Mouse (Mus musculus) c-Kit-negative CD71-positive TER-119-positive erythroid progenitor cells, embryonic 14.5 days (primary cell): ENCODE results near the gene Reep3.

Source experiments
- DNase-seq: peaks from one replicate; pipeline ENCODE4 v3.0.0-alpha.2; 2013; ENCODE audit warnings: low read depth, low spot score

Gene Reep3

GRCm38 (mm10) chr10:67052429-67052828 lies 44.3 kb downstream of the Reep3 start:
- no peak for DNase-seq

DNA sequence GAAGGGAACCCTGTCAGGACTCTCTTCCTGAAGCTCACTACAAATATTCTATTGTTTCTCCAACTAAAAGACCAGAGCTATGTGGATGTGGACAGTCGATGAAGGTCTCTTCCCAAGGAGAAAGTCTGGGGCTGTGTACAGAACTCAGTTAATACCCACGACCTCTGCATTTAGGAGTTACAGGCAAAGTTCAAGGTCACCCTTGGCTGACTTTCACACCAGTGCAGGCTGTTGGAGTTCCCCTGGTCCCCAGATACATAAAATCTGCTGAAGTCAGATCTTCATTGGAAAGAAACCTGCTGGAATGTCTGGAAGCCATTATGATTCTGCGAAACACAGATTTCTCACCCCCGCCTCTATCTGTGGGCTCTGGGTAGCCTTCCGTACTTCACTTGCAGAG lies 45.3 kb downstream of the Reep3 start:
- DNase-seq = no peak

DNA sequence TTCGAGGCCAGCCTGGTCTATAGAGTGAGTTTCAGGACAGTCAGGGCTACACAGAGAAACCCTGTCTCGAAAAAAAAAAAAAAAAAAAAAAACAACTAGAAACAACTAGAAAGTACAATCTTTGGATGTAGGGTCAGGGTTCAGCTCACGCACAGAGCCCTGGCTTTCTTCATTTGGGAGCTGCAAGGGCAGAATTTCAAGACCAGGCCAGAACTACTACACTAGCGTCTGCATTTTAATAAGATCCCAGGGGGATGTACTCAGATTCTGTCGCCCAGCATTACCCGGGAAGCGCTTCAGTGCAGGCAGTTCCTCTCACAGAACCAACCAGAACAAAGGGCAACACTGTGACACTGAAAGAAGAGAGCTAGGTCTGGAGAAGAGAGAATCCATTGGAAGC lies 46.0 kb downstream of the Reep3 start:
- DNase-seq = no peak

- no peak for DNase-seq
These were observed 47.1 kb downstream of the Reep3 start for GRCm38 (mm10) chr10:67049621-67050020.

GRCm38 (mm10) chr10:67048871-67049615 lies 47.7 kb downstream of the Reep3 start:
- DNase-seq = no peak

GRCm38 (mm10) chr10:67047712-67048645 lies 48.8 kb downstream of the Reep3 start:
- no peak for DNase-seq

DNA sequence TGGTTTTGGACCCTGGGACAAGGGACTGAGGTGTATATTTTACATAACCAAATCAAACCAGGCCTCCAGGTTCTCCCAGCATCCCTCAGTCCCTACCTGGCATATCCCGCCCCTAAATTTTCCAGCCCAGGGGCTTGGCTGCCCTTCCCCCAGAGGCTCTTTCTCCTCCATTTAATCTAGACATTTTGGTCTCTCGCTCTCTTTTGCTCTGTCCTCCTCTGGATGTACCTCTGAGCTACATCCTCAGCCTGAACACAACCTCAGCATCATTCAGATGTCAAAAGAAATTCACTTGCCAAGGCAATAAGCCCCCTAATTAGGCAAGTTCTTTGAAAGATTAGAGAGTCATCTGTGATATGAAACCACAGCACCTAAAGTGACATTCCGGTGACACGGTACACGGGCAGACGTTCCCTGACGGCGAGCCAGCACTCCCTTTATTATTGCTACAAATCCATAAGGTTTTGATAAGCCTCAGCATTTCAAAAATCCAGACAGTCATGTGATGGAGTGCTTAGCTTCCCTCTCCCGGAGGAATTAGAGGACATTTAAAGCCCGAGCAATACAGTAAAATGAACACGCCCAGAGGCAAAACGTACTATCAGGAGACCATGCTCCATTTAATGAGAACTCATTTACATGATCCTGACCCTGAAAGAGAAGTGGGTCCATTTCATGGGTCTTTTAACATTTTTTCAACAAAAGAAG lies 51.4 kb downstream of the Reep3 start:
- DNase-seq = no peak

- no peak for DNase-seq
These were observed 52.4 kb downstream of the Reep3 start for GRCm38 (mm10) chr10:67044346-67044745.

- DNase-seq = no peak
These were observed 53.5 kb downstream of the Reep3 start for GRCm38 (mm10) chr10:67043236-67043635.

DNA sequence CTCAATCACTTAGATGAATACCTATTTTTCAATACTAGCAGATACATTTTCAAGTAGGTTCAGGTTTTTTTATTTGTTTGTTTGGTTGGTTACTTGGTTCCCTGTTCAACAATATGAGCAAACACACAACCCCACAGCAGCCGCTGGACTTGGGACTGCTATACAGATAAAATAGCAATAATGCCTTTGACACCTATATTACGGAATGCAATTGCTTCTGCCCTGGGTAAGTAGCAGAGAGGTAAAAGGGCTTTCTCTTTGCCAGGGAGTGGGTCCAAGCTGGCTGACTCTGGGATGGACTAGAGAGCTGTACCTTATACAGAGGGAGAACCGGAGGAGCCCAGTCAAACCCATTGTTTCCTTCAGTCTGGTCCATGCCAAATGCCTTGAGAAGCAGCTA lies 56.3 kb downstream of the Reep3 start:
- no peak for DNase-seq

DNA sequence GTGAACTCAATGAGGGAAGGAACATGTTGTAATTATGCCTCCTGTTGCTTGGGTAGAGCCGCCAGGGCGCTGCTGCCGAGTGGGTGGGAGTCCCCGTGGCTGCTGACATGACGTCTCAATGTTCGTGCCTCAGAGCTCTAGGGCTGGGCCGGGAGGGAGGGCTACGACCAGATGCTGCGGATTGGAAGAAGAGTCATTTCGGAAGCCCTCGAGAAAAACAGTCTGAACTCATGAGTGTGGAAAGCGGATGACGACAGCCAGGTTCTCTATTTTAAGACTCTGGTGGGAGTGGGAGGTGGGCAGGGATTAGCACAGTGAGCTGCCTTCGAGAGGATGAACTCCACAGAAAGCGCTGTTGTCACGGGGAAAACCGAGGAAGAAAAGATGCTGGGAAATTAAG lies 57.7 kb downstream of the Reep3 start:
- no peak for DNase-seq

GRCm38 (mm10) chr10:67036542-67036941 lies 60.2 kb downstream of the Reep3 start:
- no peak for DNase-seq

- no peak for DNase-seq
These were observed 60.6 kb downstream of the Reep3 start for GRCm38 (mm10) chr10:67036141-67036540.

- DNase-seq = no peak
These were observed 65.6 kb downstream of the Reep3 start for GRCm38 (mm10) chr10:67031186-67031585.

DNA sequence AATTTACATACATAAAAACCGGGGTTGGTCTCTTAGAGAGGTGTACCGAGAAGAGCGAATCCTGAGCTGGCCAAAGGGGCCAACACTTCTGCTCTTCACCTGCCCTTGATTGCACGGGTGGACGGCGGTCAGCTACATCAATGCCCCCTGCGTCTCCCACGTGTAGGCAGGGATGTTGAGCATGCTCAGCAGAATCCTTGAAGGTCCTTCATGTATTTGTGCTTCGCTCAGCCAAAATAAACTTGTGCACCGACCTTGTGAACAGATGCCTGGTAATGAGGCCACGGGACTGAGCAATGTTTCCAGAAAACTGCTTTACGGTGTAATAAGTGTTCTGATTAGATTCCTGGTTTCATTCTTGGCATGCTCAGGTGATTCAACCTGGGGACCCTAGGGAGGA lies 67.4 kb downstream of the Reep3 start:
- no peak for DNase-seq

GRCm38 (mm10) chr10:67026375-67026774 lies 70.4 kb downstream of the Reep3 start:
- no peak for DNase-seq

- peak; percentile 13 for DNase-seq
These were observed 71.0 kb downstream of the Reep3 start for GRCm38 (mm10) chr10:67025573-67026236.

- DNase-seq = no peak
These were observed 72.4 kb downstream of the Reep3 start for GRCm38 (mm10) chr10:67024391-67024790.

GRCm38 (mm10) chr10:67023092-67023491 lies 73.7 kb downstream of the Reep3 start:
- DNase-seq = no peak

DNA sequence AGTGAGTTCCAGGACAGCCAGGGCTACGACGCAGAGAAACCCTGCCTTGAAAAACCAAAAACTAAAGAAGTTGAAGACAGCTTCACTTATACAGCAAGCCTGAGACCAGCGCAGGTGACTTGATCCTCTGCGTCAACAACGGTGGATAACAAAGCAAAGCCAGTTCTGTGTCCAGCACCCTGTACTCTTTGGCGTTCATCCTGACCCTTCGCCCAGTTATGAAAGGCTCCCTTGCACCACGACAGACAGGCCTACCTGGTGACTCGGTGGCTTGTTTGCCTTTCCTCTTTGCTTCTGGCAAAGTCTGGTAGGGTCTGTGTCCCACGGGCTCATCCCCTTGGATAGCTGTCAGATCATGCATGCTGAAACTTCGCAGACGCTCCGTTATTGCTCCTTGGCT lies 75.3 kb downstream of the Reep3 start:
- no peak for DNase-seq

GRCm38 (mm10) chr10:67018875-67019274 lies 77.9 kb downstream of the Reep3 start:
- DNase-seq = no peak

DNA sequence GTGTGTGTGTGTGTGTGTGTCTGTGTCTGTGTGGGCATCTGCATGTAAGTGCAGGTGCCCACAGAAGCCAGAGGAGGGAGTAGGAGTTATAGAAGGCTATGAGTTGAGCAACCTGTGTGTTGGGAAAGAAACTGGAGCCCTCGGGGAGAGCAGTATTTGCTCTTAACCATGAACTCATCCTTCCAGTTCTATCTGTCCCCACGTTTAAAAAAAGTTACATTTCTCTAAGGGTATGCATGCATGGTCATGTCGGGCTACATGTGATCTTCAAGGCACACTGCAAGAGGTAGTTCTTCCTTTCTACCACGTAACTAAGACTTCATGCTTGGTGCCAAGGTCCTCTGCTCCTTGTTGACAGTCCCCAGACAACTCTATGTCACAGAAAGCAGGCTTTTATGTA lies 78.9 kb downstream of the Reep3 start:
- no peak for DNase-seq
